Mouse (Mus musculus) liver, embryonic 14.5 days (tissue): ENCODE data around the gene Plpp2.

Experiments
- CTCF ChIP-seq: IDR thresholded peaks from 2 replicates; pipeline ENCODE4 v1.5.1; 2016; ENCODE audit warnings: antibody characterized with exemption, low read depth, control low read depth
- EP300 ChIP-seq: IDR thresholded peaks from 2 replicates; pipeline ENCODE4 v1.6.1; 2016; ENCODE audit warnings: antibody characterized with exemption, low read depth

DNA sequence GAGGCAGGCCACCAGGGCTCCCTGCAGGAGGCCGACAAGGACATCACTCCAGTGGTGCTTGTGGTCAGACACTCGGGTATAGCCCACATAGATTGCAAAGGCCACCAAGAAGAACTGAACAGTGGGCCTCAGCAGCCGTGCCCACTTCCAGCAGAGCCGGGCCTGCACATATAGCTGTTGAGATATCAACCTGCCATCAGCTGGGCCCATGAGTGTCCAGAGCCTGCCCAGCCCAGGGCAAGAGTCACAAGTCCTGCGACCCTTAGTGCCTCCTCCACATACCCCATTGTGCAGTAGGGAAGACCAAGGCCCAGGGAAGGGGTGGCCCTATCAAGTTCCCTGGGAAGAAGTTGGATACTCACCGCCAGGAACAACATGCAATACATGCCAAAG is 6.1 kb downstream of the Plpp2 start:
- no peak for TF ChIP-seq CTCF
- no peak for TF ChIP-seq EP300
